Mouse (Mus musculus): ENCODE data around the gene Ppp6c. TPM values are rescaled to one million over a fixed set of nuclear protein-coding genes. Genes with fewer than 3 reads are reported as not detected.

Gene Ppp6c
- polyA plus RNA-seq, 1 experiment: 32.6 TPM

- no peak for DNase-seq
Measured at GRCm38 (mm10) chr2:39220010-39220409, 6.2 kb downstream of the Ppp6c start.

GRCm38 (mm10) chr2:39219034-39219433, 7.2 kb downstream of the Ppp6c start:
- 94% methylated on average over 3 of the region's 3 CpGs for WGBS
- no peaks in the 10 kb centered on the region for H3K36me3 ChIP-seq (ENCODE audit: control insufficient read depth, insufficient read depth, low read length)
- DNase-seq: no peak
- TF ChIP-seq POLR2A (IDR thresholded peaks at IDR 0.05; ENCODE audit: low read depth, low read length) (no peak), CTCF (conservative IDR thresholded peaks at IDR 0.05; ENCODE audit: insufficient read depth, insufficient read length, low read depth, low read length) (no peak)
- no peak overlapping the region for H3K4me3 ChIP-seq (ENCODE audit: insufficient read depth, low read depth, low read length)
- no peak overlapping the region for H3K27ac ChIP-seq (ENCODE audit: insufficient read depth, low read depth, low read length)
- no peaks in the 10 kb centered on the region for H3K27me3 ChIP-seq (replicated peaks; ENCODE audit: control insufficient read depth, insufficient read depth, low read length)
- peaks cover 2% of the 10 kb centered on the region; the same call in 1 of the 2 replicates for H3K4me1 ChIP-seq (ENCODE audit: control insufficient read depth, insufficient read depth, low read length)

More at GRCm38 (mm10) chr2:39220010-39220409, 6.2 kb downstream of the Ppp6c start:
- 97% methylated on average over 6 of the region's 6 CpGs for WGBS
- Histone ChIP-seq H3K4me1 (ENCODE audit: control insufficient read depth, insufficient read depth, low read length) (no peaks in the 10 kb centered on the region; the same call in 1 of the 2 replicates), H3K4me3 (ENCODE audit: insufficient read depth, low read depth, low read length) (no peak overlapping the region), H3K36me3 (ENCODE audit: control insufficient read depth, insufficient read depth, low read length) (no peaks in the 10 kb centered on the region), H3K27ac (ENCODE audit: insufficient read depth, low read depth, low read length) (no peak overlapping the region), H3K27me3 (replicated peaks; ENCODE audit: control insufficient read depth, insufficient read depth, low read length) (no peaks in the 10 kb centered on the region)
- TF ChIP-seq POLR2A (IDR thresholded peaks at IDR 0.05; ENCODE audit: low read depth, low read length) (no peak), CTCF (conservative IDR thresholded peaks at IDR 0.05; ENCODE audit: insufficient read depth, insufficient read length, low read depth, low read length) (no peak)

- DNase-seq: no peak
- H3K27ac ChIP-seq (ENCODE audit: insufficient read depth, low read depth, low read length): no peak overlapping the region
- no peaks in the 10 kb centered on the region for H3K36me3 ChIP-seq (ENCODE audit: control insufficient read depth, insufficient read depth, low read length)
- peaks cover 5% of the 10 kb centered on the region; the same call in 1 of the 2 replicates for H3K4me1 ChIP-seq (ENCODE audit: control insufficient read depth, insufficient read depth, low read length)
- 99% methylated on average over 4 of the region's 4 CpGs for WGBS
- H3K27me3 ChIP-seq (replicated peaks; ENCODE audit: control insufficient read depth, insufficient read depth, low read length): no peaks in the 10 kb centered on the region
- TF ChIP-seq CTCF (conservative IDR thresholded peaks at IDR 0.05; ENCODE audit: insufficient read depth, insufficient read length, low read depth, low read length): no peak
- TF ChIP-seq POLR2A (IDR thresholded peaks at IDR 0.05; ENCODE audit: low read depth, low read length): no peak
- H3K4me3 ChIP-seq (ENCODE audit: insufficient read depth, low read depth, low read length): no peak overlapping the region
Measured at GRCm38 (mm10) chr2:39217150-39217549, 9.1 kb downstream of the Ppp6c start.

- Histone ChIP-seq H3K27me3 (replicated peaks; ENCODE audit: control insufficient read depth, insufficient read depth, low read length) (no peaks in the 10 kb centered on the region), H3K4me3 (ENCODE audit: insufficient read depth, low read depth, low read length) (no peak overlapping the region)
- WGBS: 87% methylated on average over 4 of the region's 4 CpGs
Measured at GRCm38 (mm10) chr2:39210738-39211137, 15.5 kb downstream of the Ppp6c start.

GRCm38 (mm10) chr2:39203359-39203758, 22.9 kb downstream of the Ppp6c start:
- no peak for DNase-seq
- no peaks in the 10 kb centered on the region for H3K4me1 ChIP-seq (ENCODE audit: control insufficient read depth, insufficient read depth, low read length)
- no peak overlapping the region for H3K4me3 ChIP-seq (ENCODE audit: insufficient read depth, low read depth, low read length)
- WGBS: 93% methylated on average over 2 of the region's 2 CpGs
- no peaks in the 10 kb centered on the region for H3K27me3 ChIP-seq (replicated peaks; ENCODE audit: control insufficient read depth, insufficient read depth, low read length)
- H3K27ac ChIP-seq (ENCODE audit: insufficient read depth, low read depth, low read length): no peak overlapping the region
- H3K36me3 ChIP-seq (ENCODE audit: control insufficient read depth, insufficient read depth, low read length): peaks cover 5% of the 10 kb centered on the region
- TF ChIP-seq POLR2A (IDR thresholded peaks at IDR 0.05; ENCODE audit: low read depth, low read length): no peak

More at GRCm38 (mm10) chr2:39210738-39211137, 15.5 kb downstream of the Ppp6c start:
- Histone ChIP-seq H3K4me1 (ENCODE audit: control insufficient read depth, insufficient read depth, low read length) (peaks cover 5% of the 10 kb centered on the region; the same call in 1 of the 2 replicates), H3K27ac (ENCODE audit: insufficient read depth, low read depth, low read length) (no peak overlapping the region), H3K36me3 (ENCODE audit: control insufficient read depth, insufficient read depth, low read length) (no peaks in the 10 kb centered on the region)
- DNase-seq: no peak
- no peak for TF ChIP-seq POLR2A (IDR thresholded peaks at IDR 0.05; ENCODE audit: low read depth, low read length)
- TF ChIP-seq CTCF (conservative IDR thresholded peaks at IDR 0.05; ENCODE audit: insufficient read depth, insufficient read length, low read depth, low read length): no peak

- WGBS: 95% methylated on average over 2 of the region's 2 CpGs
- TF ChIP-seq POLR2A (IDR thresholded peaks at IDR 0.05; ENCODE audit: low read depth, low read length): no peak
- TF ChIP-seq CTCF (conservative IDR thresholded peaks at IDR 0.05; ENCODE audit: insufficient read depth, insufficient read length, low read depth, low read length): no peak
- no peak for DNase-seq
Measured at GRCm38 (mm10) chr2:39194809-39195208, 31.4 kb downstream of the Ppp6c start.

GRCm38 (mm10) chr2:39190561-39191056, 35.6 kb downstream of the Ppp6c start, which contains the start of gene Scai:
Scai (minus strand) TSS chr2:39190734.
- Histone ChIP-seq H3K27ac (ENCODE audit: insufficient read depth, low read depth, low read length) (peak within 1 kb of the TSS; percentile 51; the same call in 1 of the 2 replicates), H3K27me3 (replicated peaks; ENCODE audit: control insufficient read depth, insufficient read depth, low read length) (no peaks in the 10 kb centered on the region), H3K36me3 (ENCODE audit: control insufficient read depth, insufficient read depth, low read length) (no peaks in the 10 kb centered on the region), H3K4me3 (ENCODE audit: insufficient read depth, low read depth, low read length) (peak within 1 kb of the TSS; percentile 89), H3K4me1 (ENCODE audit: control insufficient read depth, insufficient read depth, low read length) (peaks cover 2% of the 10 kb centered on the region; the same call in 1 of the 2 replicates)
- WGBS: under 1% methylated on average over 41 of the region's 41 CpGs
- TF ChIP-seq CTCF (conservative IDR thresholded peaks at IDR 0.05; ENCODE audit: insufficient read depth, insufficient read length, low read depth, low read length): peak; percentile 93
- no peak for TF ChIP-seq POLR2A (IDR thresholded peaks at IDR 0.05; ENCODE audit: low read depth, low read length)
- peak; percentile 100 for DNase-seq

More at GRCm38 (mm10) chr2:39194809-39195208, 31.4 kb downstream of the Ppp6c start:
- H3K27me3 ChIP-seq (replicated peaks; ENCODE audit: control insufficient read depth, insufficient read depth, low read length): no peaks in the 10 kb centered on the region
- H3K4me3 ChIP-seq (ENCODE audit: insufficient read depth, low read depth, low read length): no peak overlapping the region
- no peak overlapping the region for H3K27ac ChIP-seq (ENCODE audit: insufficient read depth, low read depth, low read length)
- peaks cover 3% of the 10 kb centered on the region; the same call in 1 of the 2 replicates for H3K36me3 ChIP-seq (ENCODE audit: control insufficient read depth, insufficient read depth, low read length)
- H3K4me1 ChIP-seq (ENCODE audit: control insufficient read depth, insufficient read depth, low read length): peaks cover 2% of the 10 kb centered on the region; the same call in 1 of the 2 replicates

Data from kidney, adult 2 months (tissue).